Mouse (Mus musculus) intestine, embryonic 14.5 days (tissue): ENCODE measurements around the gene Scn4b. TPM values are rescaled to one million over a fixed set of nuclear protein-coding genes. Genes with fewer than 3 reads are reported as not detected.

Experiments used
- ATAC-seq: fragments of 200-750 bp; cut with Nextera tagmentation; replicated peaks from 2 replicates; pipeline ENCODE4 v1.8.0; 2017; ENCODE audit warnings: low read depth, moderate number of reproducible peaks, moderate TSS enrichment, moderate library complexity; ENCODE audit not compliant: low FRiP score, low TSS enrichment
- DNase-seq: peaks from one replicate; pipeline ENCODE4 v3.0.0-alpha.2; 2018; ENCODE audit warnings: low spot score
- H3K27ac ChIP-seq: fragments of 300-500 bp; sonication (generic); 2 replicates; pipeline ENCODE4 v1.5.1; 2014; ENCODE audit warnings: low read depth, mild to moderate bottlenecking, control low read depth
- H3K27me3 ChIP-seq: fragments of 300-500 bp; sonication (generic); replicated peaks from 2 replicates; pipeline ENCODE4 v1.6.1; 2014; ENCODE audit warnings: low read length, control low read depth; ENCODE audit not compliant: control insufficient read depth, insufficient read depth
- H3K36me3 ChIP-seq: fragments of 300-500 bp; sonication (generic); 2 replicates; pipeline ENCODE4 v1.6.1; 2014; ENCODE audit warnings: low read length, control low read depth; ENCODE audit not compliant: control insufficient read depth, insufficient read depth
- H3K4me1 ChIP-seq: fragments of 300-500 bp; sonication (generic); replicated peaks from 2 replicates; pipeline ENCODE4 v1.6.1; 2014; ENCODE audit warnings: low read length, control low read depth, mixed read lengths; ENCODE audit not compliant: control insufficient read depth, insufficient read depth
- H3K4me2 ChIP-seq: fragments of 300-500 bp; sonication (generic); 2 replicates; pipeline ENCODE4 v1.6.1; 2014; ENCODE audit warnings: low read length
- H3K4me3 ChIP-seq: fragments of 300-500 bp; sonication (generic); 2 replicates; pipeline ENCODE4 v1.5.1; 2014; ENCODE audit warnings: low read depth, low read length, control low read depth, mixed read lengths
- H3K9ac ChIP-seq: fragments of 300-500 bp; sonication (generic); 2 replicates; pipeline ENCODE4 v1.6.1; 2014; ENCODE audit warnings: mild to moderate bottlenecking, low read length
- H3K9me3 ChIP-seq: fragments of 300-500 bp; sonication (generic); 2 replicates; pipeline ENCODE4 v1.6.1; 2016; ENCODE audit warnings: low read length, control low read depth; ENCODE audit not compliant: control insufficient read depth
- WGBS: fragments of 180-500 bp; shearing (Covaris S2); extraction: QIAGEN DNeasy Blood & Tissue Kit; methylation state at CpG from one replicate; pipeline ENCODE4 v1.1.7; 2014; 5-methylcytosine and 5-hydroxymethylcytosine counted together
- polyA plus RNA-seq: library from polyadenylated mRNA; unstranded; fragments of >200 nt; fragmentation: Nextera tagmentation; extraction: Ambion mirVana; gene quantifications from 2 replicates; pipeline ENCODE4 v1.2.1, GENCODE M21; 2014

Scn4b gene
- polyA plus RNA-seq, 1 experiment from 2014 or later: not detected

GRCm38 (mm10) chr9:45139082-45139481, 887 bp downstream of the Scn4b start:
- Histone ChIP-seq H3K9ac (no peak overlapping the region), H3K4me1 (0 out of 2 replicates have a peak, but pooled peaks cover 9% of the 10 kb centered on the region), H3K4me3 (peak overlapping the region; percentile 47), H3K4me2 (peak overlapping the region; percentile 88), H3K27ac (no peak overlapping the region), H3K36me3 (no peaks in the 10 kb centered on the region), H3K9me3 (no peaks in the 10 kb centered on the region), H3K27me3 (peaks cover 60% of the 10 kb centered on the region)
- WGBS: 3% methylated on average over 7 of the region's 7 CpGs
- 0 out of 2 replicates have a peak, but pooled peaks have one; percentile 6 for ATAC-seq
- DNase-seq: no peak

GRCm38 (mm10) chr9:45140945-45141344, 2.8 kb downstream of the Scn4b start:
- no peak for DNase-seq
- H3K27me3 ChIP-seq: peaks cover 76% of the 10 kb centered on the region
- ATAC-seq: no peak

GRCm38 (mm10) chr9:45142686-45143085, 4.5 kb downstream of the Scn4b start:
- Histone ChIP-seq H3K4me3 (no peak overlapping the region), H3K27ac (no peak overlapping the region), H3K4me2 (no peak overlapping the region), H3K4me1 (0 out of 2 replicates have a peak, but pooled peaks cover 9% of the 10 kb centered on the region), H3K9me3 (no peaks in the 10 kb centered on the region), H3K9ac (no peak overlapping the region), H3K36me3 (no peaks in the 10 kb centered on the region), H3K27me3 (peaks cover 67% of the 10 kb centered on the region)
- no peak for DNase-seq
- 49% methylated on average over 3 of the region's 3 CpGs for WGBS
- no peak for ATAC-seq

More at GRCm38 (mm10) chr9:45140945-45141344, 2.8 kb downstream of the Scn4b start:
- Histone ChIP-seq H3K36me3 (no peaks in the 10 kb centered on the region), H3K27ac (no peak overlapping the region), H3K4me1 (0 out of 2 replicates have a peak, but pooled peaks cover 9% of the 10 kb centered on the region), H3K4me3 (no peak overlapping the region), H3K9ac (no peak overlapping the region), H3K4me2 (no peak overlapping the region), H3K9me3 (no peaks in the 10 kb centered on the region)
- 67% methylated on average over 7 of the region's 7 CpGs for WGBS

- peak overlapping the region; percentile 58 for H3K4me2 ChIP-seq
- peak overlapping the region; percentile 27 for H3K4me3 ChIP-seq
- ATAC-seq: peak; percentile 47; the same call in 1 of the 2 replicates
- no peak overlapping the region for H3K27ac ChIP-seq
- peaks cover 39% of the 10 kb centered on the region for H3K27me3 ChIP-seq
- no peaks in the 10 kb centered on the region for H3K9me3 ChIP-seq
- WGBS: 4% methylated on average over 27 of the region's 27 CpGs
- H3K4me1 ChIP-seq: no peaks in the 10 kb centered on the region
- H3K36me3 ChIP-seq: no peaks in the 10 kb centered on the region
- DNase-seq: no peak
- no peak overlapping the region for H3K9ac ChIP-seq
Observed at GRCm38 (mm10) chr9:45145533-45146266, 7.5 kb downstream of the Scn4b start.

GRCm38 (mm10) chr9:45146267-45146597, 8.0 kb downstream of the Scn4b start:
- 0% methylated on average over 5 of the region's 5 CpGs for WGBS

GRCm38 (mm10) chr9:45150933-45151332, 12.7 kb downstream of the Scn4b start:
- Histone ChIP-seq H3K27me3 (peaks cover 2% of the 10 kb centered on the region), H3K4me3 (no peak overlapping the region), H3K9me3 (no peaks in the 10 kb centered on the region), H3K4me2 (no peak overlapping the region), H3K36me3 (no peaks in the 10 kb centered on the region), H3K4me1 (no peaks in the 10 kb centered on the region), H3K9ac (no peak overlapping the region), H3K27ac (no peak overlapping the region)
- no peak for ATAC-seq
- WGBS: 69% methylated on average over 1 of the region's 1 CpGs
- DNase-seq: no peak

More at GRCm38 (mm10) chr9:45146267-45146597, 8.0 kb downstream of the Scn4b start:
- Histone ChIP-seq H3K4me2 (peak overlapping the region; percentile 58), H3K9ac (no peak overlapping the region), H3K9me3 (no peaks in the 10 kb centered on the region), H3K27me3 (peaks cover 34% of the 10 kb centered on the region), H3K36me3 (no peaks in the 10 kb centered on the region), H3K4me1 (no peaks in the 10 kb centered on the region), H3K4me3 (peak overlapping the region; percentile 27), H3K27ac (no peak overlapping the region)
- DNase-seq (peak; percentile 91), ATAC-seq (no peak)

GRCm38 (mm10) chr9:45153361-45153760, 15.2 kb downstream of the Scn4b start:
- H3K9me3 ChIP-seq: no peaks in the 10 kb centered on the region
- no peak overlapping the region for H3K9ac ChIP-seq
- WGBS: 66% methylated on average over 7 of the region's 7 CpGs
- no peaks in the 10 kb centered on the region for H3K36me3 ChIP-seq
- DNase-seq (no peak), ATAC-seq (no peak)
- H3K4me1 ChIP-seq: no peaks in the 10 kb centered on the region
- no peak overlapping the region for H3K4me3 ChIP-seq
- no peaks in the 10 kb centered on the region; the same call in 1 of the 2 replicates for H3K27me3 ChIP-seq
- H3K4me2 ChIP-seq: no peak overlapping the region
- no peak overlapping the region for H3K27ac ChIP-seq

- no peak overlapping the region for H3K9ac ChIP-seq
- no peak for ATAC-seq
- H3K4me1 ChIP-seq: no peaks in the 10 kb centered on the region
- no peak overlapping the region for H3K27ac ChIP-seq
- H3K4me3 ChIP-seq: no peak overlapping the region
- H3K36me3 ChIP-seq: no peaks in the 10 kb centered on the region
- H3K27me3 ChIP-seq: no peaks in the 10 kb centered on the region
- H3K4me2 ChIP-seq: no peak overlapping the region
- WGBS: 79% methylated on average over 5 of the region's 5 CpGs
- DNase-seq: no peak
- 0 out of 2 replicates have a peak, but pooled peaks cover 2% of the 10 kb centered on the region for H3K9me3 ChIP-seq
Observed at GRCm38 (mm10) chr9:45167903-45168302, 29.7 kb downstream of the Scn4b start.

- WGBS: 93% methylated on average over 5 of the region's 5 CpGs
- Histone ChIP-seq H3K27ac (no peak overlapping the region), H3K9ac (no peak overlapping the region), H3K4me2 (no peak overlapping the region), H3K4me1 (no peaks in the 10 kb centered on the region), H3K4me3 (no peak overlapping the region), H3K27me3 (no peaks in the 10 kb centered on the region), H3K36me3 (no peaks in the 10 kb centered on the region), H3K9me3 (0 out of 2 replicates have a peak, but pooled peaks cover 2% of the 10 kb centered on the region)
- no peak for ATAC-seq
- DNase-seq: no peak
Observed at GRCm38 (mm10) chr9:45170150-45170549, 32.0 kb downstream of the Scn4b start.
